Mouse (Mus musculus): Measurements from ENCODE around the gene Syngap1. TPM values are rescaled to one million over a fixed set of nuclear protein-coding genes. Genes with fewer than 3 reads are reported as not detected.
"Not testable (repeated sequence)": the region's sequence is repeated elsewhere in the genome, so short reads cannot be mapped to it uniquely, and the experiment has no call there.

The Syngap1 gene
- total and polyA plus RNA-seq, 2 experiments from 2014 or later = 5.3 to 74.2 TPM

DNA sequence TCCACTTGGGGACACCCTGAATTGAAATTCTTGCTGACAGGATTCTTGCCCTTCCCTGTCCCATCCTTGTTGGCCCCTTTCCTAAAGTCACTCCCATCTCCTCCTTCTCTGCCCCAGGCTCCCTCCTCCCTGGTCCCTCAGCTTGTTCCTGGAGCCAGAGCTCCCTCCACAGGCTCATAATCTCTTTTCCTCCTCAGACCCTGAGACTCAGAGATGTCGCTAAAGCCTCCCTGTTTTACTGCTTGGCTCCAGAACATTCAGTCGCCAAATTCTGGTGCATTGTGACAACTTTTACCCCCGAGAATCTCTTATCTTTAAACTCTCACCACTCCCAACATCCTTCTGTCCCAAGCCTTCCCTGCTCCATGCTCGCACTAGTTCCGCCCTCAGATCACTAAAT is 36.7 kb upstream of the Syngap1 start:
- Histone ChIP-seq H3K4me1 (ENCODE audit: insufficient read depth, low read length) (no peaks in the 10 kb centered on the region), H3K9ac (replicated peaks; ENCODE audit: low read length) (no peak overlapping the region), H3K4me2 (ENCODE audit: low read depth, low read length) (no peak overlapping the region), H3K36me3 (ENCODE audit: insufficient read depth, low read length) (no peaks in the 10 kb centered on the region), H3K4me3 (ENCODE audit: low read length) (no peak overlapping the region), H3K9me3 (ENCODE audit: low read length) (no peaks in the 10 kb centered on the region), H3K27ac (no peak overlapping the region), H3K27me3 (ENCODE audit: insufficient read depth, low read length) (no peaks in the 10 kb centered on the region)
- 59% methylated on average over 5 of the region's 5 CpGs for WGBS
- ATAC-seq = no peak
- no peak for DNase-seq (ENCODE audit: low spot score)
- no peak for TF ChIP-seq CTCF (IDR thresholded peaks at IDR 0.05; ENCODE audit: low read depth)

DNA sequence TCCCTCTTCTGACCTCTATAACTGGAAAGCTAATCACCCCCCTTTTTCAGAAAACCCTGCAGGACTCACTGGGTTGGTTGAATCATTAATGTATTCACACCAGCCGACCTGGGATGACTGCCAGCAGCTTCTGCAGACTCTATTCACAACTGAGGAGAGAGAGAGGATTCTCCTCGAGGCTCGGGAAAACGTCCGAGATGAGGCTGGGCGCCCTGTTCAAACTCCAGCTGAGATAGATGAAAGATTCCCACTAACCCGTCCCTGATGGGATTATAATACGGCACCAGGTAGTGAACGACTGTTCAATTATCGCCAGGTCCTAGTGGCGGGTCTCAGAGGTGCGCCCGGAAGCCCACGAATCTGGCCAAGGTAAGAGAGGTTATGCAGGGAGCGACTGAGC is 33.5 kb upstream of the Syngap1 start:
- H3K27me3 ChIP-seq (ENCODE audit: insufficient read depth, low read length); H3K4me2 ChIP-seq (ENCODE audit: low read depth, low read length); ATAC-seq; H3K9ac ChIP-seq (replicated peaks; ENCODE audit: low read length); H3K4me3 ChIP-seq (ENCODE audit: low read length); H3K27ac ChIP-seq; H3K36me3 ChIP-seq (ENCODE audit: insufficient read depth, low read length); H3K4me1 ChIP-seq (ENCODE audit: insufficient read depth, low read length); DNase-seq (ENCODE audit: low spot score); H3K9me3 ChIP-seq (ENCODE audit: low read length): not testable (repeated sequence)
- 66% methylated on average over 14 of the region's 15 CpGs for WGBS

DNA sequence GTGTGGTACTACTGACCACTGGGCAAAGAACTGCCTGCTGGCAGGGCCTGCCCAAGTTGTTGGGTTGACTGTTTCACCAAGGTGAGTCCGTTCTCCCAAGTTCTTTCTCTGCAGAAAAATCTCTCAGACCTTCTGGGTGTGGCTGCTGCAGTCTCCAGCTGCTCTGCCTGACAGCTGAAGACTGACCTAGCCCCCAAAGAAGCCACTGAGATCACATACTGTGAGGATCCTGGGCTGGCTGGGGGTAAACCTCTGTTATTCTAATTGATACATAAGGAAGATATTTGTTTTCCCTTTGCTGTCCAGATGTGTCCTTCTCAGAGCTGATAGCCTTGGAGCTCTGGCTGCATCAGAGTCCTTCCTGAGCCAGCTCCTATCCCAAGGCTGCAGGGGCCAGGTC is 25.8 kb upstream of the Syngap1 start:
- no peaks in the 10 kb centered on the region for H3K36me3 ChIP-seq (ENCODE audit: insufficient read depth, low read length)
- no peaks in the 10 kb centered on the region for H3K9me3 ChIP-seq (ENCODE audit: low read length)
- H3K4me1 ChIP-seq (ENCODE audit: insufficient read depth, low read length) = no peaks in the 10 kb centered on the region
- TF ChIP-seq CTCF (IDR thresholded peaks at IDR 0.05; ENCODE audit: low read depth) = no peak
- H3K27me3 ChIP-seq (ENCODE audit: insufficient read depth, low read length) = no peaks in the 10 kb centered on the region
- H3K27ac ChIP-seq = no peak overlapping the region
- DNase-seq (ENCODE audit: low spot score) (no peak), ATAC-seq (no peak)
- no peak overlapping the region for H3K9ac ChIP-seq (replicated peaks; ENCODE audit: low read length)
- no peak overlapping the region for H3K4me2 ChIP-seq (ENCODE audit: low read depth, low read length)
- WGBS = 57% methylated on average over 1 of the region's 1 CpGs
- H3K4me3 ChIP-seq (ENCODE audit: low read length) = no peak overlapping the region

DNA sequence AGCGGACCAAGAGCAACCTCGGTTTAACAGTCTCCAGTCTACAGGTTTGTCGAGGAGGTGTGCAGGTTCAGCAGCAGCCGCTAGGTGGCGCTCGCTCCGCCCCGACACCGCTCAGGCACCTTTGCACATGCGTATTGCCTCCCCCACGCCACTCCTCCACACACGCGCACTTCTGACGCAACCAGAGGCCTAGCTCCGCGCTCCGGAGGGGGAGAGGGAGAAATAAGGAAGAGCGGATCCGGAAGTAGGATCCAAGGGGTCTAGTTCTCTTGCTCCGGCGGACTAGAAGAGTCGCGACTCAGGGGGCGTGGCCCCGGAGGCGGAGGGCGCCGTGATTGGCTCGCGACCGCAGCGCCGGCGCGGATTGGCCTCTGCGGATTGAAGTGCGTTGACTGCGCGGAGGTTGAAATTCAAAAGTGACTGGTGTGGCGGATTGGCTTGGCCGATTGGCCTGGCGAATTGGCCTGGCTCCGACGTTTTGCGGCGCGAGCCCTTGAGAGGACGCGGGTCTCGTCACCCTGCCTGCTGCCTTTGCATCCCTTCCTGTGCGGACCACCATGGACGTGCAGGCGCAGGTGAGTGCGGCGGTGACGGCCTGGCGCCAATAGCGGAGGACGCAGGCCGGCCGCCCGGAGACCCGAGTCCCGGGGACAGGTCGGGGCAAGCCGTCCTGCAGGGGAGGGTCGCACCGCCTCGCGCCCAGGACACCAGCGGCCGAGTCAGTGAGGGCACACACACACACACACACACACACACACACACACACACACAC is 24.2 kb upstream of the Syngap1 start, which contains the start of gene Kifc5b:
Gene Kifc5b, plus strand, starts transcription at position 381 of the 772 bp plus-strand sequence.
- H3K9ac ChIP-seq (replicated peaks; ENCODE audit: low read length) = 0 out of 2 replicates have a peak within 1 kb of the TSS, but pooled peaks have one; percentile 37
- H3K36me3 ChIP-seq (ENCODE audit: insufficient read depth, low read length) = no peaks in the 10 kb centered on the region
- ATAC-seq (peak; percentile 99), DNase-seq (ENCODE audit: low spot score) (peak; percentile 100)
- H3K27me3 ChIP-seq (ENCODE audit: insufficient read depth, low read length) = no peaks in the 10 kb centered on the region
- H3K4me2 ChIP-seq (ENCODE audit: low read depth, low read length) = peak within 1 kb of the TSS; percentile 66
- under 1% methylated on average over 63 of the region's 72 CpGs for WGBS
- TF ChIP-seq CTCF (IDR thresholded peaks at IDR 0.05; ENCODE audit: low read depth) = peak; percentile 100
- H3K9me3 ChIP-seq (ENCODE audit: low read length) = no peaks in the 10 kb centered on the region
- peak within 1 kb of the TSS; percentile 57 for H3K4me3 ChIP-seq (ENCODE audit: low read length)
- no peak within 1 kb of the TSS for H3K27ac ChIP-seq
- no peaks in the 10 kb centered on the region for H3K4me1 ChIP-seq (ENCODE audit: insufficient read depth, low read length)

DNA sequence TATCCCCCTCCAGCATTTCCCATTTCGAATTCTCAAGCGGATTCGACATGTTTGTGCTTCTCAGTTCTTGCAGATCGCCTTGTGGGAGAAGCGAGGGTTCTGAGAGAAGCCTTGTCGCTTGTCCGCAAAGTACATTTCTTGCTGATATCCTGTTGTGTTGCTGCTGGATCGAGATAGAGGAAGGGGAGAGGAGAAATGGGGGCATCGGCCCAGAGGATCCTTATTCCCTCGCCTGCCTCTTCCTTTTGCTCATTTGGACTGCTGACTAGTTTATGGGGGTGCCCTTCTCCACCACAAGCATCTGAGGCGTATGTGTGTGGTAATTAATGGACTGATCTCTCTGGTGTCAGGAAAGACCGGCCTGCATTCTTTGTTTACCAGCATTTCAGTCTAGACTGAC is 23.5 kb upstream of the Syngap1 start:
- Histone ChIP-seq H3K4me2 (ENCODE audit: low read depth, low read length) (peak overlapping the region; percentile 66), H3K9ac (replicated peaks; ENCODE audit: low read length) (0 out of 2 replicates have a peak overlapping the region, but pooled peaks have one; percentile 37), H3K4me3 (ENCODE audit: low read length) (peak overlapping the region; percentile 57)
- H3K4me1 ChIP-seq (ENCODE audit: insufficient read depth, low read length); H3K27ac ChIP-seq; H3K9me3 ChIP-seq (ENCODE audit: low read length); DNase-seq (ENCODE audit: low spot score); ATAC-seq; H3K27me3 ChIP-seq (ENCODE audit: insufficient read depth, low read length); H3K36me3 ChIP-seq (ENCODE audit: insufficient read depth, low read length): not testable (repeated sequence)
- 0% methylated on average over 12 of the region's 12 CpGs for WGBS

DNA sequence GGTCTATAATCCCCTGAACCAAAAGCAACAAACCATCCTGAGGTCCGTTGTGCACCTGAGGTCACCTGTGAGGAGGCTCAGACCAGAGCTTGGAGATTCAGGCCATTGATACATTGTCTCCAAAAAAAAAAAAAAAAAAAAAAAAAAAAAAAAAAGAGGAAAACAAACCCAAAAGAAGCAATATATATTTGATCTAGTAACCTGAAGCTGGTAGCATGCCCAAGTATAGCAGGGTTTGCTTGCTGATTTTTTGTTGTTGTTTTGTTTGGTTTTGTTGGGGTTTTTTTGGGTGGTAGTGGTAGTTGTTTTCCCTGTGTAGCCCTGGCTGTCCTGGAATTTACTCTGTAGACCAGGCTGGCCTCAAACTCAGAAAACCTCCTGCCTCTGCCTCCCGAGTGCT is 22.7 kb upstream of the Syngap1 start:
- no peaks in the 10 kb centered on the region for H3K9me3 ChIP-seq (ENCODE audit: low read length)
- no peaks in the 10 kb centered on the region for H3K36me3 ChIP-seq (ENCODE audit: insufficient read depth, low read length)
- ATAC-seq (no peak), DNase-seq (ENCODE audit: low spot score) (no peak)
- H3K4me3 ChIP-seq (ENCODE audit: low read length) = no peak overlapping the region
- no peaks in the 10 kb centered on the region for H3K27me3 ChIP-seq (ENCODE audit: insufficient read depth, low read length)
- no peak overlapping the region for H3K27ac ChIP-seq
- TF ChIP-seq CTCF (IDR thresholded peaks at IDR 0.05; ENCODE audit: low read depth) = no peak
- H3K4me1 ChIP-seq (ENCODE audit: insufficient read depth, low read length) = no peaks in the 10 kb centered on the region
- WGBS = 76% methylated on average over 2 of the region's 2 CpGs
- no peak overlapping the region for H3K9ac ChIP-seq (replicated peaks; ENCODE audit: low read length)
- no peak overlapping the region for H3K4me2 ChIP-seq (ENCODE audit: low read depth, low read length)

DNA sequence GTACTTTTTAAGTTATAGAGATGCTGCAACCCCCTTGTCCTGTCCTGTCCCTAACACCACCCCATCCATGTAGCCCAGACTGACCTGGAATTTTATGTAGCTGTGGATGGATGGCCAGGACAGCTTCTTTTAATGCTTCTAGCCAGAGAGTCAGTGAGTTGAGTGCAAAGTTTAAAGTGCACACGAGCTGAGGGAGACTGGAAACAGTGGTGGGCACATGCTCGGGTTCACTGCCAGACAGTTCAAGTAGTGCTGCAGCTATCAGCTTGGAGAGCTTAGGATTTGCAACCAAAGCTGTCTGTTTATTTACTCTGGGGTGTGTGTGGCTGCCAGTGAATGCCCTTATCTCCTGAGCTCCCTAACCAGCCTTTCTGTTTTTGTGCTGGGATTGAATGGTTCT is 21.5 kb upstream of the Syngap1 start:
- not testable (repeated sequence) for H3K4me3 ChIP-seq (ENCODE audit: low read length); ATAC-seq; H3K9me3 ChIP-seq (ENCODE audit: low read length); DNase-seq (ENCODE audit: low spot score); H3K4me1 ChIP-seq (ENCODE audit: insufficient read depth, low read length); H3K4me2 ChIP-seq (ENCODE audit: low read depth, low read length); H3K9ac ChIP-seq (replicated peaks; ENCODE audit: low read length); H3K36me3 ChIP-seq (ENCODE audit: insufficient read depth, low read length); H3K27me3 ChIP-seq (ENCODE audit: insufficient read depth, low read length); H3K27ac ChIP-seq
- WGBS = 78% methylated on average over 2 of the region's 2 CpGs

DNA sequence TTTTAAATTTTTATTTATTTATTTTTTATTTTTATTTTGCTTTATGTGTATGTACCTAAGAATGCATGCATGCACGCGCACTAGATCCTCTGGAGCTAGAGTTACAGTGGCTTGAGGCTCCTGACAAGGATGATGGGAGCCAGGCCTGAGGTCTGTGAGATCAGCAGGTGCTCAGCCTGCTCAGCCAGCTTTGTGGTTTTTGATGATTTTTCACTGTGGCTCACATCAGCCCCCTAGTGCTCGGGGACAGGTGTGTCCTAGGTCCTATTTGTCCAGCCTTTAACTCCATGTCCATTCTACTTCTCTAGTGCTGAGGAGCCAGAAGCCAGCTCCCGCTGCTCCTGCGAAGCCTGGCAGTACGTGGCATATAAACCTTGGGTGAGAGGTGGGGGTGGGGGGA is 18.7 kb upstream of the Syngap1 start:
- not testable (repeated sequence) for H3K9me3 ChIP-seq (ENCODE audit: low read length); H3K9ac ChIP-seq (replicated peaks; ENCODE audit: low read length); H3K4me1 ChIP-seq (ENCODE audit: insufficient read depth, low read length); H3K4me3 ChIP-seq (ENCODE audit: low read length); DNase-seq (ENCODE audit: low spot score); H3K27ac ChIP-seq; H3K27me3 ChIP-seq (ENCODE audit: insufficient read depth, low read length); H3K36me3 ChIP-seq (ENCODE audit: insufficient read depth, low read length); ATAC-seq; H3K4me2 ChIP-seq (ENCODE audit: low read depth, low read length)
- 95% methylated on average over 5 of the region's 6 CpGs for WGBS

DNA sequence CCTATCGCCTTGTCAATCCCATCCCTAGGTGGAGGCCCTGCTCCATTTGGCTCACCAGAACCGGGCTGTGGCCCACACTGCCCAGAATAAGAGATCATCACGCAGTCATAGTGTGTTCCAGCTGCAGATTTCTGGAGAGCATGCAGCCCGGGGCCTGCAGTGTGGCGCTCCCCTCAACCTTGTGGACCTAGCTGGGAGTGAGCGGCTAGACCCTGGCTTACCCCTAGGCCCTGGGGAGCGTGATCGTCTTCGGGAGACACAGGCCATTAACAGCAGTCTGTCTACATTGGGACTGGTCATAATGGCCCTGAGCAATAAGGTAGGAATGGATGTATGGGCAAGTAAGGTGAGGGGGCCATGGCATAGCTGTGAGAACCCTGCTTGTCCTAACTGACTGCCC is 15.6 kb upstream of the Syngap1 start:
- H3K4me1 ChIP-seq (ENCODE audit: insufficient read depth, low read length); H3K36me3 ChIP-seq (ENCODE audit: insufficient read depth, low read length); H3K4me3 ChIP-seq (ENCODE audit: low read length); DNase-seq (ENCODE audit: low spot score); H3K4me2 ChIP-seq (ENCODE audit: low read depth, low read length); H3K9me3 ChIP-seq (ENCODE audit: low read length); ATAC-seq; H3K27ac ChIP-seq; H3K27me3 ChIP-seq (ENCODE audit: insufficient read depth, low read length); H3K9ac ChIP-seq (replicated peaks; ENCODE audit: low read length): not testable (repeated sequence)
- WGBS = 95% methylated on average over 9 of the region's 9 CpGs

All from hindbrain, postnatal 0 days (tissue).